21 mouse cellular contexts compared by ENCODE assay signal in genomic region chr2:91025081-91025516, GRCm38 (mm10). TPM values are rescaled to one million over a fixed set of nuclear protein-coding genes. Genes with fewer than 3 reads are reported as not detected.
DNase-seq lines count a peak whose midpoint lies in the region; ATAC-seq and TF ChIP-seq lines count a peak whose summit lies in the region.
"Had no signal": no experiment of that assay in that cellular context is flagged by ENCODE, and none has a peak within 500 bp of the region (broad histone marks: within the 10 kb centered on the region; RNA-seq: fewer than 3 reads in every experiment).

No protein-coding gene starts in this region.

- no peak for DNase-seq in left cerebral cortex, adult 2 months (ENCODE audit: extremely low spot score in 1 of 2, low spot score in 2 of 2)
- no peak for DNase-seq in left cerebral cortex, adult 11 months (ENCODE audit: low spot score)
- DNase-seq in frontal cortex, adult 2 months (ENCODE audit: extremely low spot score in 1 of 2, low spot score in 1 of 2), result peak; percentile 37 to 52
- DNase-seq in left cerebral cortex, postnatal 36 days (ENCODE audit: low spot score in 2 of 2), result peak; percentile 46 to 49
- DNase-seq in right cerebral cortex, postnatal 25 days, result peak; percentile 41
- no peak for DNase-seq in lung, adult 18-20 months
- DNase-seq in midbrain, embryonic 11.5 days (ENCODE audit: low spot score, missing footprints), result no peak
- DNase-seq: cerebellum, postnatal 10 days; heart, postnatal 14 days; lung, embryonic 14.5 days; lung, postnatal 4 days; thymus, adult 2 months had no signal

- no peaks in the 10 kb centered on the region for H3K9me3 ChIP-seq in midbrain, embryonic 11.5 days (ENCODE audit: control insufficient read depth, low read length)
- H3K9me3 ChIP-seq: G1E; heart, embryonic 10.5 days; intestine, embryonic 15.5 days; kidney, embryonic 15.5 days; limb, embryonic 10.5 days; midbrain, embryonic 10.5 days; neural tube, embryonic 12.5 days had no signal

- intact Hi-C loops in left cerebral cortex, adult 2 months (cut with DNase I), result no loop called here
- intact Hi-C loops in left cerebral cortex, postnatal 36 days (cut with DNase I), result loop anchor here (10.0 kb wide), 1 partner anchor 60 kb away; no protein-coding TSS in a partner anchor

- no peak overlapping the region for H3K4me3 ChIP-seq in left cerebral cortex, adult 2 months
- no peak overlapping the region for H3K4me3 ChIP-seq in midbrain, embryonic 11.5 days (ENCODE audit: low read depth, low read length)
- H3K4me3 ChIP-seq: heart, embryonic 10.5 days; intestine, embryonic 15.5 days; kidney, embryonic 15.5 days; limb, embryonic 10.5 days; midbrain, embryonic 10.5 days; neural tube, embryonic 12.5 days had no signal

- no peak for TF ChIP-seq CTCF in left cerebral cortex, adult 2 months (IDR thresholded peaks at IDR 0.05)

- no peak for ATAC-seq in midbrain, embryonic 11.5 days (ENCODE audit: low FRiP score)
- ATAC-seq: CD4-positive, CD25-positive, alpha-beta regulatory T cell, adult 4 months; intestine, embryonic 15.5 days had no signal

- H3K27ac ChIP-seq in left cerebral cortex, adult 2 months, result peak overlapping the region; percentile 90
- H3K27ac ChIP-seq in midbrain, embryonic 11.5 days (ENCODE audit: low read depth, low read length), result no peak overlapping the region
- H3K27ac ChIP-seq: heart, embryonic 10.5 days; hindbrain, embryonic 14.5 days; intestine, embryonic 15.5 days; kidney, embryonic 15.5 days; limb, embryonic 10.5 days; midbrain, embryonic 10.5 days; neural tube, embryonic 12.5 days had no signal

- H3K36me3 ChIP-seq in midbrain, embryonic 11.5 days (ENCODE audit: control insufficient read depth, insufficient read depth, low read length), result peaks cover 2% of the 10 kb centered on the region; the same call in 1 of the 2 replicates

- no peak overlapping the region for H3K4me2 ChIP-seq in midbrain, embryonic 11.5 days
- H3K4me2 ChIP-seq: hindbrain, embryonic 14.5 days; intestine, embryonic 15.5 days; kidney, embryonic 15.5 days; lung, embryonic 14.5 days; neural tube, embryonic 12.5 days had no signal

- H3K9ac ChIP-seq in midbrain, embryonic 11.5 days (ENCODE audit: low read length), result no peak overlapping the region
- H3K9ac ChIP-seq: hindbrain, embryonic 14.5 days; intestine, embryonic 15.5 days; kidney, embryonic 15.5 days; lung, embryonic 14.5 days; neural tube, embryonic 12.5 days had no signal

- H3K4me1 ChIP-seq in midbrain, embryonic 11.5 days (ENCODE audit: control insufficient read depth, insufficient read depth, low read length), result no peaks in the 10 kb centered on the region
- H3K4me1 ChIP-seq: intestine, embryonic 15.5 days; kidney, embryonic 15.5 days; limb, embryonic 10.5 days had no signal

- H3K27me3 ChIP-seq in midbrain, embryonic 11.5 days (ENCODE audit: control insufficient read depth, insufficient read depth, low read length), result no peaks in the 10 kb centered on the region
- H3K27me3 ChIP-seq: intestine, embryonic 15.5 days; kidney, embryonic 15.5 days; neural tube, embryonic 12.5 days had no signal

- 97% methylated on average over 1 of the region's 1 CpGs for WGBS in midbrain, embryonic 11.5 days

RNA-seq across cellular contexts. Expression of gene Rapsn, which starts 10.3 kb away (rescaled TPM):
- total RNA-seq in left cerebral cortex, adult 2 months (2021), result under 1 TPM; 0.44 to 0.57 TPM
- 1.1 and 1.7 TPM in 2 replicates for polyA plus RNA-seq in frontal cortex, adult 2 months (2012; rRNA removed)
- total RNA-seq in left cerebral cortex, postnatal 36 days (2021), result under 1 TPM; 0.47 to 0.54 TPM
- polyA plus RNA-seq in midbrain, embryonic 11.5 days (2014; fragmentation: Nextera tagmentation; extraction: Ambion mirVana), result 0.63 and 0.98 TPM in 2 replicates

RNA-seq across cellular contexts. Expression of gene Psmc3, which starts 28.7 kb away (rescaled TPM):
- total RNA-seq in left cerebral cortex, adult 2 months (2021), result 100 to 1,000 TPM; 205 to 207 TPM
- 183 and 195 TPM in 2 replicates for polyA plus RNA-seq in frontal cortex, adult 2 months (2012; rRNA removed)
- 100 to 1,000 TPM; 206 to 234 TPM for total RNA-seq in left cerebral cortex, postnatal 36 days (2021)
- 364 and 369 TPM in 2 replicates for polyA plus RNA-seq in midbrain, embryonic 11.5 days (2014; fragmentation: Nextera tagmentation; extraction: Ambion mirVana)

RNA-seq across cellular contexts. Expression of gene Slc39a13, which starts 45.1 kb away (rescaled TPM):
- 10 to 100 TPM; 30.1 to 32.3 TPM for total RNA-seq in left cerebral cortex, adult 2 months (2021)
- 53.8 and 54.3 TPM in 2 replicates for polyA plus RNA-seq in frontal cortex, adult 2 months (2012; rRNA removed)
- total RNA-seq in left cerebral cortex, postnatal 36 days (2021), result 10 to 100 TPM; 27.6 to 36.6 TPM
- 16.6 and 18.9 TPM in 2 replicates for polyA plus RNA-seq in midbrain, embryonic 11.5 days (2014; fragmentation: Nextera tagmentation; extraction: Ambion mirVana)

RNA-seq across cellular contexts. Expression of gene Spi1, which starts 57.1 kb away (rescaled TPM):
- total RNA-seq in left cerebral cortex, adult 2 months (2021), result 1 to 10 TPM; 3.4 to 4.8 TPM
- 9.7 and 12.0 TPM in 2 replicates for polyA plus RNA-seq in frontal cortex, adult 2 months (2012; rRNA removed)
- 1 to 10 TPM; 4.1 to 5.5 TPM for total RNA-seq in left cerebral cortex, postnatal 36 days (2021)
- polyA plus RNA-seq in midbrain, embryonic 11.5 days (2014; fragmentation: Nextera tagmentation; extraction: Ambion mirVana), result 4.0 and 4.5 TPM in 2 replicates

Comparison
In these comparisons a context has a peak if more than half of its experiments do, and no peak if none do; other contexts are left out.
1. DNase-seq: peak in frontal cortex, adult 2 months (2 of 2), left cerebral cortex, postnatal 36 days (2 of 2) and right cerebral cortex, postnatal 25 days (single experiment); none in left cerebral cortex, adult 2 months (0 of 2), left cerebral cortex, adult 11 months (single experiment), lung, adult 18-20 months (0 of 2) and midbrain, embryonic 11.5 days (single experiment).